Mouse (Mus musculus): Measurements from ENCODE around the gene Fgf11. TPM values are rescaled to one million over a fixed set of nuclear protein-coding genes. Genes with fewer than 3 reads are reported as not detected.

Fgf11 gene
- polyA plus RNA-seq, 1 experiment from 2014 or later, result 0.55 TPM

- H3K9me3 ChIP-seq (replicated peaks), result no peaks in the 10 kb centered on the region
- WGBS, result 3% methylated on average over 4 of the region's 4 CpGs
- peaks cover 19% of the 10 kb centered on the region for H3K36me3 ChIP-seq
- no peak for DNase-seq (ENCODE audit: low spot score)
- peak overlapping the region; percentile 72 for H3K4me3 ChIP-seq
- peak overlapping the region; percentile 12; the same call in 1 of the 2 replicates for H3K27ac ChIP-seq
- peaks cover 53% of the 10 kb centered on the region for H3K27me3 ChIP-seq (ENCODE audit: low read depth, poor library complexity, severe bottlenecking)
- peaks cover 58% of the 10 kb centered on the region for H3K4me1 ChIP-seq
These were observed 34.3 kb upstream of the Fgf11 start for GRCm38 (mm10) chr11:69835966-69836335.

- DNase-seq (ENCODE audit: low spot score), result peak; percentile 64
- H3K4me1 ChIP-seq, result peaks cover 61% of the 10 kb centered on the region
- 5% methylated on average over 9 of the region's 9 CpGs for WGBS
- peaks cover 53% of the 10 kb centered on the region for H3K27me3 ChIP-seq (ENCODE audit: low read depth, poor library complexity, severe bottlenecking)
- H3K4me3 ChIP-seq, result peak overlapping the region; percentile 72
- H3K9me3 ChIP-seq (replicated peaks), result no peaks in the 10 kb centered on the region
- peaks cover 19% of the 10 kb centered on the region for H3K36me3 ChIP-seq
- 0 out of 2 replicates have a peak overlapping the region, but pooled peaks have one; percentile 12 for H3K27ac ChIP-seq
These were observed 33.8 kb upstream of the Fgf11 start for GRCm38 (mm10) chr11:69835326-69835965.

GRCm38 (mm10) chr11:69834001-69834549 is 32.4 kb upstream of the Fgf11 start:
- Histone ChIP-seq H3K27ac (peak overlapping the region; percentile 80), H3K4me1 (peaks cover 60% of the 10 kb centered on the region), H3K9me3 (replicated peaks) (no peaks in the 10 kb centered on the region), H3K27me3 (ENCODE audit: low read depth, poor library complexity, severe bottlenecking) (peaks cover 53% of the 10 kb centered on the region), H3K36me3 (peaks cover 21% of the 10 kb centered on the region), H3K4me3 (peak overlapping the region; percentile 72)
- peak; percentile 56 for DNase-seq (ENCODE audit: low spot score)
- WGBS, result 7% methylated on average over 40 of the region's 48 CpGs

- Histone ChIP-seq H3K36me3 (peaks cover 24% of the 10 kb centered on the region), H3K9me3 (replicated peaks) (no peaks in the 10 kb centered on the region), H3K27ac (peak overlapping the region; percentile 80), H3K27me3 (ENCODE audit: low read depth, poor library complexity, severe bottlenecking) (peaks cover 53% of the 10 kb centered on the region), H3K4me1 (peaks cover 62% of the 10 kb centered on the region), H3K4me3 (peak overlapping the region; percentile 72)
- DNase-seq (ENCODE audit: low spot score), result no peak
- WGBS, result 59% methylated on average over 8 of the region's 8 CpGs
These were observed 31.9 kb upstream of the Fgf11 start for GRCm38 (mm10) chr11:69833554-69833953.

- H3K27ac ChIP-seq, result peak overlapping the region; percentile 61
These were observed 27.2 kb upstream of the Fgf11 start for GRCm38 (mm10) chr11:69828832-69829231.

GRCm38 (mm10) chr11:69823456-69823855 is 21.8 kb upstream of the Fgf11 start:
- 82% methylated on average over 2 of the region's 2 CpGs for WGBS

More at GRCm38 (mm10) chr11:69828832-69829231, 27.2 kb upstream of the Fgf11 start:
- DNase-seq (ENCODE audit: low spot score), result no peak
- Histone ChIP-seq H3K4me3 (peak overlapping the region; percentile 15; the same call in 1 of the 2 replicates), H3K4me1 (peaks cover 33% of the 10 kb centered on the region), H3K9me3 (replicated peaks) (peaks cover 4% of the 10 kb centered on the region; the same call in 1 of the 2 replicates), H3K36me3 (peaks cover 61% of the 10 kb centered on the region), H3K27me3 (ENCODE audit: low read depth, poor library complexity, severe bottlenecking) (peaks cover 20% of the 10 kb centered on the region)
- 75% methylated on average over 5 of the region's 5 CpGs for WGBS

GRCm38 (mm10) chr11:69822080-69822479 is 20.4 kb upstream of the Fgf11 start, which contains the start of gene Spem1:
TSS of gene Spem1 (minus strand) at chr11:69822180.
- Histone ChIP-seq H3K4me3 (no peak within 1 kb of the TSS), H3K36me3 (peaks cover 24% of the 10 kb centered on the region), H3K9me3 (replicated peaks) (peaks cover 4% of the 10 kb centered on the region; the same call in 1 of the 2 replicates), H3K27me3 (ENCODE audit: low read depth, poor library complexity, severe bottlenecking) (no peaks in the 10 kb centered on the region), H3K27ac (no peak within 1 kb of the TSS), H3K4me1 (peaks cover 9% of the 10 kb centered on the region)
- DNase-seq (ENCODE audit: low spot score), result no peak
- WGBS, result 85% methylated on average over 3 of the region's 3 CpGs

More at GRCm38 (mm10) chr11:69823456-69823855, 21.8 kb upstream of the Fgf11 start:
- Histone ChIP-seq H3K27ac (no peak overlapping the region), H3K9me3 (replicated peaks) (peaks cover 4% of the 10 kb centered on the region; the same call in 1 of the 2 replicates), H3K4me3 (no peak overlapping the region), H3K4me1 (peaks cover 12% of the 10 kb centered on the region), H3K27me3 (ENCODE audit: low read depth, poor library complexity, severe bottlenecking) (no peaks in the 10 kb centered on the region), H3K36me3 (peaks cover 38% of the 10 kb centered on the region)
- DNase-seq (ENCODE audit: low spot score), result no peak

- Histone ChIP-seq H3K27ac (no peak overlapping the region), H3K4me3 (no peak overlapping the region), H3K36me3 (no peaks in the 10 kb centered on the region), H3K9me3 (replicated peaks) (no peaks in the 10 kb centered on the region), H3K4me1 (peaks cover 4% of the 10 kb centered on the region; the same call in 1 of the 2 replicates), H3K27me3 (ENCODE audit: low read depth, poor library complexity, severe bottlenecking) (no peaks in the 10 kb centered on the region)
- 89% methylated on average over 8 of the region's 8 CpGs for WGBS
- no peak for DNase-seq (ENCODE audit: low spot score)
These were observed 17.2 kb upstream of the Fgf11 start for GRCm38 (mm10) chr11:69818871-69819270.

- Histone ChIP-seq H3K4me1 (no peaks in the 10 kb centered on the region), H3K27me3 (ENCODE audit: low read depth, poor library complexity, severe bottlenecking) (no peaks in the 10 kb centered on the region), H3K27ac (no peak within 1 kb of the TSS), H3K4me3 (no peak within 1 kb of the TSS), H3K9me3 (replicated peaks) (no peaks in the 10 kb centered on the region), H3K36me3 (no peaks in the 10 kb centered on the region)
- no peak for DNase-seq (ENCODE audit: low spot score)
- 89% methylated on average over 2 of the region's 2 CpGs for WGBS
These were observed 16.7 kb upstream of the Fgf11 start, which contains the start of gene Spem2 for GRCm38 (mm10) chr11:69818365-69818764. TSS of gene Spem2 (minus strand) at chr11:69818465.

GRCm38 (mm10) chr11:69816520-69816919 is 14.9 kb upstream of the Fgf11 start:
- H3K36me3 ChIP-seq, result no peaks in the 10 kb centered on the region
- WGBS, result 95% methylated on average over 12 of the region's 12 CpGs

GRCm38 (mm10) chr11:69815155-69815554 is 13.5 kb upstream of the Fgf11 start, which contains the start of gene Gm39566:
TSS of gene Gm39566 (minus strand) at chr11:69815298.
- no peaks in the 10 kb centered on the region for H3K9me3 ChIP-seq (replicated peaks)
- H3K27me3 ChIP-seq (ENCODE audit: low read depth, poor library complexity, severe bottlenecking), result no peaks in the 10 kb centered on the region
- no peak within 1 kb of the TSS for H3K27ac ChIP-seq
- no peaks in the 10 kb centered on the region for H3K4me1 ChIP-seq
- no peak for DNase-seq (ENCODE audit: low spot score)
- H3K36me3 ChIP-seq, result no peaks in the 10 kb centered on the region
- 57% methylated on average over 10 of the region's 10 CpGs for WGBS
- H3K4me3 ChIP-seq, result no peak within 1 kb of the TSS

More at GRCm38 (mm10) chr11:69816520-69816919, 14.9 kb upstream of the Fgf11 start:
- Histone ChIP-seq H3K4me3 (no peak overlapping the region), H3K27me3 (ENCODE audit: low read depth, poor library complexity, severe bottlenecking) (no peaks in the 10 kb centered on the region), H3K27ac (no peak overlapping the region), H3K9me3 (replicated peaks) (no peaks in the 10 kb centered on the region), H3K4me1 (no peaks in the 10 kb centered on the region)
- DNase-seq (ENCODE audit: low spot score), result no peak

GRCm38 (mm10) chr11:69810280-69810679 is 8.6 kb upstream of the Fgf11 start:
- Histone ChIP-seq H3K4me3 (no peak overlapping the region), H3K9me3 (replicated peaks) (no peaks in the 10 kb centered on the region), H3K27me3 (ENCODE audit: low read depth, poor library complexity, severe bottlenecking) (peaks cover 29% of the 10 kb centered on the region), H3K27ac (no peak overlapping the region), H3K36me3 (no peaks in the 10 kb centered on the region), H3K4me1 (no peaks in the 10 kb centered on the region)
- no peak for DNase-seq (ENCODE audit: low spot score)

- Histone ChIP-seq H3K27ac (no peak overlapping the region), H3K9me3 (replicated peaks) (no peaks in the 10 kb centered on the region), H3K4me3 (no peak overlapping the region), H3K36me3 (no peaks in the 10 kb centered on the region), H3K4me1 (peaks cover 25% of the 10 kb centered on the region), H3K27me3 (ENCODE audit: low read depth, poor library complexity, severe bottlenecking) (peaks cover 55% of the 10 kb centered on the region)
- WGBS, result 84% methylated on average over 2 of the region's 2 CpGs
- DNase-seq (ENCODE audit: low spot score), result no peak
These were observed 6.0 kb upstream of the Fgf11 start for GRCm38 (mm10) chr11:69807641-69808040.

Data from limb, embryonic 10.5 days (tissue).